In the genomic region with DNA sequence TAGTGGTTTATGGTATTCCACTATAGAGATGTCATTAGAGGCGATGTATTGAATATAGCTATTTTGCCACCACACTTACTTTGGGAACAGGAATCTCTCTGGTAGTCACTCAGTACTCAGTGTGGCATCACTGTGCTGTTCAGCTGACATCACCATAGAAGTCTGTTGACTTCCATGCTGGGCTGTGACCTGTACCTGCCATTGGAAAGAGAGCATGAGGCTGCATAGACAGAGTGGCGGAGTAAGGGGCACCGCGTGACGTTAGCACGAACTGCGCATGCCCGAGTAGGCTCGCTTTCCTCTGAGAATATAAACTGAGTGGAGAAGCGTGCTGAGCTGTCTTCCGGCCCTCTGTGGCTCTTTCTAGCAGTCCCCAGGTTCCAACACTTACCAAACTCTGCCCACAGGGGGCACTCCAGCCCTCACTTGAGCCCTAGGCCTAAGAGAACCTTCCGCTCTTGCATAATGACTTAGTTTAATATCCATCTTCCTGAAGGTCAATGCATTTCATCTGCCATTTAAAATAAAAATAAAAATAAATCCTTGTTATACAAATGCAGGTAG, we compare ENCODE assay signal across 9 mouse cellular contexts.
DNase-seq lines count a peak whose midpoint lies in the region; ATAC-seq and TF ChIP-seq lines count a peak whose summit lies in the region.
"Had no signal": no experiment of that assay in that cellular context is flagged by ENCODE, and none has a peak within 500 bp of the region (broad histone marks: within the 10 kb centered on the region; RNA-seq: fewer than 3 reads in every experiment).

No protein-coding gene starts in this region.

- no peak overlapping the region for H3K27ac ChIP-seq in bone marrow, adult 2 months (ENCODE audit: control insufficient read depth, insufficient read depth, low read depth, low read length, poor library complexity)
- no peak overlapping the region for H3K27ac ChIP-seq in forebrain, embryonic 11.5 days (ENCODE audit: low read depth, low read length)
- no peak overlapping the region for H3K27ac ChIP-seq in hindbrain, embryonic 16.5 days (ENCODE audit: low read depth, low read length)
- H3K27ac ChIP-seq in olfactory bulb, adult 2 months (ENCODE audit: insufficient read depth, low read depth, low read length) = no peak overlapping the region
- H3K27ac ChIP-seq: macrophage had no signal

- no peaks in the 10 kb centered on the region for H3K4me1 ChIP-seq in bone marrow, adult 2 months (ENCODE audit: control insufficient read depth, insufficient read depth, low read length)
- H3K4me1 ChIP-seq in forebrain, embryonic 11.5 days (replicated peaks; ENCODE audit: control insufficient read depth, insufficient read depth, low read length) = no peaks in the 10 kb centered on the region
- H3K4me1 ChIP-seq in hindbrain, embryonic 16.5 days (ENCODE audit: control insufficient read depth, insufficient read depth, low read depth, low read length) = no peaks in the 10 kb centered on the region
- H3K4me1 ChIP-seq in lung, adult 2 months (ENCODE audit: control insufficient read depth, insufficient read depth, low read length) = no peaks in the 10 kb centered on the region
- H3K4me1 ChIP-seq in olfactory bulb, adult 2 months (ENCODE audit: control insufficient read depth, insufficient read depth, low read length) = 0 out of 2 replicates have a peak, but pooled peaks cover 3% of the 10 kb centered on the region

- H3K36me3 ChIP-seq in forebrain, embryonic 11.5 days (ENCODE audit: control insufficient read depth, insufficient read depth, low read length) = no peaks in the 10 kb centered on the region
- H3K36me3 ChIP-seq in hindbrain, embryonic 16.5 days (ENCODE audit: control insufficient read depth, insufficient read depth, low read length) = no peaks in the 10 kb centered on the region

- H3K27me3 ChIP-seq in forebrain, embryonic 11.5 days (ENCODE audit: control insufficient read depth, insufficient read depth, low read length) = no peaks in the 10 kb centered on the region
- H3K27me3 ChIP-seq in hindbrain, embryonic 16.5 days (replicated peaks; ENCODE audit: control insufficient read depth, insufficient read depth, low read length) = no peaks in the 10 kb centered on the region

- no peaks in the 10 kb centered on the region for H3K9me3 ChIP-seq in forebrain, embryonic 11.5 days (ENCODE audit: control insufficient read depth, low read length)
- H3K9me3 ChIP-seq in hindbrain, embryonic 16.5 days (ENCODE audit: control insufficient read depth, low read length) = no peaks in the 10 kb centered on the region

- H3K4me3 ChIP-seq in bone marrow, adult 2 months (replicated peaks; ENCODE audit: control insufficient read depth, low read depth, low read length) = no peak overlapping the region
- no peak overlapping the region for H3K4me3 ChIP-seq in forebrain, embryonic 11.5 days (ENCODE audit: low read depth, low read length)
- no peak overlapping the region for H3K4me3 ChIP-seq in hindbrain, embryonic 16.5 days (ENCODE audit: low read length)
- no peak overlapping the region for H3K4me3 ChIP-seq in lung, adult 2 months (replicated peaks; ENCODE audit: extremely low read depth, low read depth, low read length)
- H3K4me3 ChIP-seq in olfactory bulb, adult 2 months (ENCODE audit: insufficient read depth, low read depth, low read length) = no peak overlapping the region

- H3K4me2 ChIP-seq in forebrain, embryonic 11.5 days (ENCODE audit: low read depth, low read length, severe bottlenecking) = no peak overlapping the region
- H3K4me2 ChIP-seq in hindbrain, embryonic 16.5 days (ENCODE audit: low read length) = no peak overlapping the region

- 43% methylated on average over 12 of the region's 12 CpGs for WGBS in bone marrow, adult 2 months
- WGBS in forebrain, embryonic 11.5 days = 46% methylated on average over 12 of the region's 12 CpGs
- WGBS in hindbrain, embryonic 16.5 days = 47% methylated on average over 12 of the region's 12 CpGs
- 40% methylated on average over 12 of the region's 12 CpGs for WGBS in lung, adult 2 months
- WGBS in olfactory bulb, adult 2 months = 56% methylated on average over 12 of the region's 12 CpGs

- no peak for TF ChIP-seq POLR2A in bone marrow, adult 2 months (IDR thresholded peaks at IDR 0.05; ENCODE audit: borderline replicate concordance, control insufficient read depth, low read depth, low read length)
- TF ChIP-seq POLR2A in lung, adult 2 months (IDR thresholded peaks at IDR 0.05; ENCODE audit: borderline replicate concordance, extremely low read depth, low read depth, low read length) = no peak
- TF ChIP-seq POLR2A in olfactory bulb, adult 2 months (IDR thresholded peaks at IDR 0.05; ENCODE audit: insufficient read depth, low read depth, low read length) = no peak

- DNase-seq in right cerebral cortex, adult 2 months (ENCODE audit: low spot score in 2 of 2) = peak; percentile 50 to 61
- no peak for DNase-seq in right cerebral cortex, postnatal 36 days (ENCODE audit: low spot score in 2 of 2)
- DNase-seq in forebrain, embryonic 11.5 days (ENCODE audit: low spot score) = peak; percentile 74
- peak; percentile 60 for DNase-seq in lung, adult 2 months

- ATAC-seq in forebrain, embryonic 11.5 days (replicated peaks; ENCODE audit: low FRiP score) = no peak
- 0 out of 2 replicates have a peak, but pooled peaks have one; percentile 54 for ATAC-seq in hindbrain, embryonic 16.5 days
- ATAC-seq in megakaryocyte-erythroid progenitor cell, adult 5-6 weeks (replicated peaks; ENCODE audit: low FRiP score, low TSS enrichment, poor library complexity, severe bottlenecking) = no peak

- no peak overlapping the region for H3K9ac ChIP-seq in forebrain, embryonic 11.5 days (ENCODE audit: low read length)
- H3K9ac ChIP-seq in hindbrain, embryonic 16.5 days (ENCODE audit: low read depth, low read length) = no peak overlapping the region

- TF ChIP-seq CTCF in bone marrow, adult 2 months (IDR thresholded peaks at IDR 0.05; ENCODE audit: control insufficient read depth, insufficient read depth, low read length) = peak; percentile 29; the same call in 1 of the 2 replicates
- TF ChIP-seq CTCF in lung, adult 2 months (IDR thresholded peaks at IDR 0.05; ENCODE audit: insufficient read depth, low read length) = peak; percentile 75
- TF ChIP-seq CTCF in olfactory bulb, adult 2 months (IDR thresholded peaks at IDR 0.05; ENCODE audit: insufficient read depth, low read depth, low read length) = 0 out of 2 replicates have a peak, but pooled peaks have one; percentile 41

Comparison
In these comparisons a context has a peak if more than half of its experiments do, and no peak if none do; other contexts are left out.
1. DNase-seq: peak in right cerebral cortex, adult 2 months (2 of 2), forebrain, embryonic 11.5 days (single experiment) and lung, adult 2 months (single experiment); none in right cerebral cortex, postnatal 36 days (0 of 2).
2. Peak in every context shown above with its lines, with median percentiles within 50 percentile points of each other: CTCF ChIP-seq.